Mouse (Mus musculus): ENCODE results near the gene Btbd11. TPM values are rescaled to one million over a fixed set of nuclear protein-coding genes. Genes with fewer than 3 reads are reported as not detected.
A peak's percentile ranks its signal among the peaks of the same experiment; 100 is the strongest.

Btbd11 gene
- total and polyA plus RNA-seq, 3 experiments = 10.1 to 18.5 (median 15.4) TPM

GRCm38 (mm10) chr10:85617080-85617479 is 230.5 kb downstream of the Btbd11 start:
- H3K27ac ChIP-seq (ENCODE audit: insufficient read depth, low read depth) = no peak overlapping the region
- H3K79me2 ChIP-seq (replicated peaks; ENCODE audit: control insufficient read depth, extremely low read depth, insufficient read depth, poor library complexity, severe bottlenecking) = no peaks in the 10 kb centered on the region
- H3K4me1 ChIP-seq (ENCODE audit: control insufficient read depth in 1 of 2, insufficient read depth in 2 of 2) = peaks cover 12 to 65% of the 10 kb centered on the region in 2 experiments
- no peak for TF ChIP-seq ZMIZ1 (IDR thresholded peaks at IDR 0.05; ENCODE audit: low read depth, low read length)
- TF ChIP-seq JUN (IDR thresholded peaks at IDR 0.05; ENCODE audit: insufficient read depth, low read depth, low read length) = no peak
- no peak for TF ChIP-seq TBP (conservative IDR thresholded peaks at IDR 0.05; ENCODE audit: low read depth, low read length)
- no peak for TF ChIP-seq MYC (IDR thresholded peaks at IDR 0.05; ENCODE audit: low read depth, low read length)
- TF ChIP-seq PAX5 (IDR thresholded peaks at IDR 0.05; ENCODE audit: low read length) = no peak
- TF ChIP-seq NRF1 (IDR thresholded peaks at IDR 0.05; ENCODE audit: low read depth, low read length) = no peak
- TF ChIP-seq MAZ (IDR thresholded peaks at IDR 0.05; ENCODE audit: low read depth, low read length) = no peak
- TF ChIP-seq HCFC1 (IDR thresholded peaks at IDR 0.05; ENCODE audit: low read depth, low read length) = no peak
- no peak for TF ChIP-seq CTCF (conservative IDR thresholded peaks at IDR 0.05 in 1 of 2, IDR thresholded peaks at IDR 0.05 in 1 of 2; ENCODE audit: low read depth in 2 of 2, low read length in 2 of 2)
- TF ChIP-seq ZKSCAN1 (IDR thresholded peaks at IDR 0.05; ENCODE audit: borderline replicate concordance, low read depth, low read length) = no peak
- TF ChIP-seq POLR2AphosphoS2 (IDR thresholded peaks at IDR 0.05; ENCODE audit: low read depth, low read length) = no peak
- TF ChIP-seq CHD2 (IDR thresholded peaks at IDR 0.05; ENCODE audit: low read length) = no peak
- no peak for TF ChIP-seq MXI1 (IDR thresholded peaks at IDR 0.05; ENCODE audit: low read depth, low read length)
- no peak for TF ChIP-seq SMC3 (IDR thresholded peaks at IDR 0.05; ENCODE audit: low read depth, low read length)
- no peak for TF ChIP-seq MAX (IDR thresholded peaks at IDR 0.05; ENCODE audit: low read length)
- no peak for TF ChIP-seq TCF12 (IDR thresholded peaks at IDR 0.05; ENCODE audit: low read depth, low read length)
- TF ChIP-seq IRF4 (IDR thresholded peaks at IDR 0.05; ENCODE audit: low read depth, low read length) = no peak
- TF ChIP-seq POLR2A (IDR thresholded peaks at IDR 0.05; ENCODE audit: low read depth, low read length) = no peak
- no peak for TF ChIP-seq E2F4 (IDR thresholded peaks at IDR 0.05; ENCODE audit: insufficient replicate concordance, low read depth, low read length)
- TF ChIP-seq ZNF384 (IDR thresholded peaks at IDR 0.05; ENCODE audit: low read depth, low read length) = no peak
- H3K9ac ChIP-seq (ENCODE audit: insufficient read depth, low read depth) = no peak overlapping the region
- peaks cover 0 to 15% of the 10 kb centered on the region in 2 experiments for H3K36me3 ChIP-seq (replicated peaks in 1 of 2; ENCODE audit: control insufficient read depth in 1 of 2, insufficient read depth in 1 of 2, low read length in 1 of 2)
- in situ Hi-C loops (cut with MboI; ENCODE audit: low pct_ligation_motif_present, low pct_unique_long_range_greater_than_20kb, low sequenced_read_pairs) = no loop called here
- no peaks in the 10 kb centered on the region for H3K27me3 ChIP-seq (replicated peaks)
- DNase-seq (ENCODE audit: extremely low read depth) = no peak
- dilution Hi-C loops (cut with MboI; ENCODE audit: extremely low pct_ligation_motif_present, extremely low pct_unique_long_range_greater_than_20kb, low sequenced_read_pairs) = no loop called here
- no peak overlapping the region for H3K4me3 ChIP-seq (replicated peaks in 1 of 3; ENCODE audit: low read depth in 2 of 3, low read length in 2 of 3, poor library complexity in 1 of 3)
- no peak overlapping the region for H3K4me2 ChIP-seq (ENCODE audit: insufficient read depth, low read depth, poor library complexity, severe bottlenecking)
- no peaks in the 10 kb centered on the region for H3K9me3 ChIP-seq (replicated peaks; ENCODE audit: low read length)

GRCm38 (mm10) chr10:85617501-85618417 is 231.1 kb downstream of the Btbd11 start:
- Histone ChIP-seq H3K9ac (ENCODE audit: insufficient read depth, low read depth) (no peak overlapping the region), H3K36me3 (replicated peaks in 1 of 2; ENCODE audit: control insufficient read depth in 1 of 2, insufficient read depth in 1 of 2, low read length in 1 of 2) (peaks cover 0 to 18% of the 10 kb centered on the region in 2 experiments), H3K9me3 (replicated peaks; ENCODE audit: low read length) (no peaks in the 10 kb centered on the region), H3K27me3 (replicated peaks) (no peaks in the 10 kb centered on the region), H3K79me2 (replicated peaks; ENCODE audit: control insufficient read depth, extremely low read depth, insufficient read depth, poor library complexity, severe bottlenecking) (no peaks in the 10 kb centered on the region), H3K4me3 (replicated peaks in 1 of 3; ENCODE audit: low read depth in 2 of 3, low read length in 2 of 3, poor library complexity in 1 of 3) (no peak overlapping the region), H3K4me1 (ENCODE audit: control insufficient read depth in 1 of 2, insufficient read depth in 2 of 2) (peaks cover 12 to 65% of the 10 kb centered on the region in 2 experiments), H3K4me2 (ENCODE audit: insufficient read depth, low read depth, poor library complexity, severe bottlenecking) (peak overlapping the region; percentile 47), H3K27ac (ENCODE audit: insufficient read depth, low read depth) (peak overlapping the region; percentile 46; the same call in 1 of the 2 replicates)
- DNase-seq (ENCODE audit: extremely low read depth) = peak; percentile 85
- dilution Hi-C loops (cut with MboI; ENCODE audit: extremely low pct_ligation_motif_present, extremely low pct_unique_long_range_greater_than_20kb, low sequenced_read_pairs) (no loop called here), in situ Hi-C loops (cut with MboI; ENCODE audit: low pct_ligation_motif_present, low pct_unique_long_range_greater_than_20kb, low sequenced_read_pairs) (no loop called here)
- TF ChIP-seq IRF4 (IDR thresholded peaks at IDR 0.05; ENCODE audit: low read depth, low read length) = no peak; the same call in none of the 2 replicates
- peak; percentile 50 for TF ChIP-seq CHD2 (IDR thresholded peaks at IDR 0.05; ENCODE audit: low read length)
- no peak for TF ChIP-seq ZC3H11A (IDR thresholded peaks at IDR 0.05; ENCODE audit: low read depth, low read length)
- TF ChIP-seq USF1 (IDR thresholded peaks at IDR 0.05; ENCODE audit: low read depth, low read length) = peak; percentile 66
- TF ChIP-seq PAX5 (IDR thresholded peaks at IDR 0.05; ENCODE audit: low read length) = no peak
- TF ChIP-seq JUND (conservative IDR thresholded peaks at IDR 0.05; ENCODE audit: low read depth, low read length) = no peak
- TF ChIP-seq GABPA (IDR thresholded peaks at IDR 0.05; ENCODE audit: insufficient replicate concordance, low read depth, low read length) = no peak
- no peak for TF ChIP-seq ZKSCAN1 (IDR thresholded peaks at IDR 0.05; ENCODE audit: borderline replicate concordance, low read depth, low read length)
- TF ChIP-seq ZMIZ1 (IDR thresholded peaks at IDR 0.05; ENCODE audit: low read depth, low read length) = no peak
- TF ChIP-seq SIN3A (IDR thresholded peaks at IDR 0.05; ENCODE audit: low read length) = no peak
- TF ChIP-seq MEF2A (IDR thresholded peaks at IDR 0.05; ENCODE audit: borderline replicate concordance, low read depth, low read length) = peak; percentile 65; the same call in 1 of the 2 replicates
- TF ChIP-seq EP300 (IDR thresholded peaks at IDR 0.05; ENCODE audit: low read length) = peak; percentile 75; the same call in 1 of the 2 replicates
- no peak; the same call in 1 of the 2 replicates for TF ChIP-seq TCF12 (IDR thresholded peaks at IDR 0.05; ENCODE audit: low read depth, low read length)
- TF ChIP-seq RAD21 (IDR thresholded peaks at IDR 0.05; ENCODE audit: low read depth, low read length) = no peak
- no peak for TF ChIP-seq NRF1 (IDR thresholded peaks at IDR 0.05; ENCODE audit: low read depth, low read length)
- peak; percentile 66; the same call in 1 of the 2 replicates for TF ChIP-seq ETS1 (conservative IDR thresholded peaks at IDR 0.05; ENCODE audit: low read depth, low read length)
- no peak for TF ChIP-seq RCOR1 (conservative IDR thresholded peaks at IDR 0.05; ENCODE audit: low read depth, low read length)
- TF ChIP-seq E2F4 (IDR thresholded peaks at IDR 0.05; ENCODE audit: insufficient replicate concordance, low read depth, low read length) = no peak

Data from CH12.LX (cell line).